Mouse (Mus musculus) forebrain, embryonic 10.5 days (tissue): ENCODE results near the gene Gm6408. TPM values are rescaled to one million over a fixed set of nuclear protein-coding genes. Genes with fewer than 3 reads are reported as not detected.
"Not testable (repeated sequence)": the region's sequence is repeated elsewhere in the genome, so short reads cannot be mapped to it uniquely, and the experiment has no call there.

ENCODE experiments used
- DNase-seq: peaks from one replicate; pipeline ENCODE4 v3.0.0-alpha.2; 2017; ENCODE audit warnings: low spot score; ENCODE audit errors: extremely low spot score
- H3K27ac ChIP-seq: fragments of 300-500 bp; sonication (generic); 2 replicates; pipeline ENCODE4 v1.5.1; 2016; ENCODE audit warnings: mild to moderate bottlenecking
- H3K27me3 ChIP-seq: fragments of 300-500 bp; sonication (generic); 2 replicates; pipeline ENCODE4 v1.6.1; 2016; ENCODE audit warnings: mild to moderate bottlenecking; ENCODE audit not compliant: poor library complexity, severe bottlenecking
- H3K36me3 ChIP-seq: fragments of 300-500 bp; sonication (generic); replicated peaks from 2 replicates; pipeline ENCODE4 v1.6.1; 2016; ENCODE audit warnings: mild to moderate bottlenecking, moderate library complexity
- H3K4me1 ChIP-seq: fragments of 300-500 bp; sonication (generic); 2 replicates; pipeline ENCODE4 v1.6.1; 2016
- H3K4me3 ChIP-seq: fragments of 300-500 bp; sonication (generic); 2 replicates; pipeline ENCODE4 v1.5.1; 2016; ENCODE audit warnings: mild to moderate bottlenecking, moderate library complexity
- H3K9me3 ChIP-seq: fragments of 300-500 bp; sonication (generic); 2 replicates; pipeline ENCODE4 v1.6.1; 2016; ENCODE audit warnings: mild to moderate bottlenecking, moderate library complexity
- WGBS: fragments of 180-500 bp; shearing (Covaris S2); methylation state at CpG from one replicate; pipeline ENCODE4 v1.1.7; 2016; 5-methylcytosine and 5-hydroxymethylcytosine counted together
- polyA plus RNA-seq: library from polyadenylated mRNA; unstranded; fragments of >200 nt; fragmentation: Nextera tagmentation; extraction: Ambion mirVana; gene quantifications from 2 replicates; pipeline ENCODE4 v1.2.1, GENCODE M21; 2016

The Gm6408 gene
- polyA plus RNA-seq: not detected in 2 replicates

GRCm38 (mm10) chr5:146481665-146482064 is at the start of gene Gm6408:
Gm6408 (plus strand) TSS chr5:146481965.
- H3K36me3 ChIP-seq, H3K9me3 ChIP-seq, H3K4me3 ChIP-seq, DNase-seq, H3K27me3 ChIP-seq, H3K27ac ChIP-seq, H3K4me1 ChIP-seq: not testable (repeated sequence)
- 98% methylated on average over 3 of the region's 3 CpGs for WGBS

GRCm38 (mm10) chr5:146432476-146432875 is 49.3 kb upstream of the Gm6408 start:
- WGBS: 92% methylated on average over 6 of the region's 6 CpGs
- Histone ChIP-seq H3K4me3 (no peak overlapping the region), H3K27ac (no peak overlapping the region), H3K27me3 (no peaks in the 10 kb centered on the region), H3K4me1 (no peaks in the 10 kb centered on the region), H3K9me3 (no peaks in the 10 kb centered on the region; the same call in 1 of the 2 replicates), H3K36me3 (peaks cover 22% of the 10 kb centered on the region)
- DNase-seq: no peak

GRCm38 (mm10) chr5:146435316-146435715 is 46.4 kb upstream of the Gm6408 start:
- DNase-seq: no peak
- Histone ChIP-seq H3K4me1 (no peaks in the 10 kb centered on the region), H3K27ac (no peak overlapping the region), H3K36me3 (peaks cover 47% of the 10 kb centered on the region), H3K9me3 (peaks cover 6% of the 10 kb centered on the region; the same call in 1 of the 2 replicates), H3K4me3 (no peak overlapping the region), H3K27me3 (no peaks in the 10 kb centered on the region)
- 96% methylated on average over 16 of the region's 16 CpGs for WGBS

GRCm38 (mm10) chr5:146436796-146437195 is 45.0 kb upstream of the Gm6408 start:
- H3K27me3 ChIP-seq: no peaks in the 10 kb centered on the region
- 93% methylated on average over 11 of the region's 11 CpGs for WGBS
- no peak overlapping the region for H3K4me3 ChIP-seq
- H3K27ac ChIP-seq: no peak overlapping the region
- no peaks in the 10 kb centered on the region for H3K4me1 ChIP-seq
- H3K9me3 ChIP-seq: peaks cover 6% of the 10 kb centered on the region; the same call in 1 of the 2 replicates
- peaks cover 62% of the 10 kb centered on the region for H3K36me3 ChIP-seq
- no peak for DNase-seq

- H3K4me3 ChIP-seq: no peak overlapping the region
- no peak for DNase-seq
- H3K36me3 ChIP-seq: peaks cover 79% of the 10 kb centered on the region
- WGBS: 95% methylated on average over 7 of the region's 7 CpGs
- H3K27me3 ChIP-seq: no peaks in the 10 kb centered on the region
- no peak overlapping the region for H3K27ac ChIP-seq
- peaks cover 6% of the 10 kb centered on the region; the same call in 1 of the 2 replicates for H3K9me3 ChIP-seq
- no peaks in the 10 kb centered on the region for H3K4me1 ChIP-seq
Observed at GRCm38 (mm10) chr5:146439152-146439781, 42.5 kb upstream of the Gm6408 start.

- WGBS: 91% methylated on average over 5 of the region's 5 CpGs
- Histone ChIP-seq H3K36me3 (peaks cover 80% of the 10 kb centered on the region), H3K27me3 (no peaks in the 10 kb centered on the region), H3K27ac (no peak overlapping the region), H3K4me1 (no peaks in the 10 kb centered on the region), H3K9me3 (peaks cover 6% of the 10 kb centered on the region; the same call in 1 of the 2 replicates), H3K4me3 (no peak overlapping the region)
- no peak for DNase-seq
Observed at GRCm38 (mm10) chr5:146440273-146440672, 41.5 kb upstream of the Gm6408 start.

GRCm38 (mm10) chr5:146442767-146443166 is 39.0 kb upstream of the Gm6408 start:
- H3K27ac ChIP-seq: no peak overlapping the region
- 91% methylated on average over 2 of the region's 2 CpGs for WGBS
- DNase-seq: no peak
- no peak overlapping the region for H3K4me3 ChIP-seq
- peaks cover 5% of the 10 kb centered on the region; the same call in 1 of the 2 replicates for H3K9me3 ChIP-seq
- H3K27me3 ChIP-seq: no peaks in the 10 kb centered on the region
- H3K4me1 ChIP-seq: no peaks in the 10 kb centered on the region
- H3K36me3 ChIP-seq: peaks cover 65% of the 10 kb centered on the region

GRCm38 (mm10) chr5:146446633-146447032 is 35.1 kb upstream of the Gm6408 start:
- no peak overlapping the region for H3K27ac ChIP-seq
- H3K4me3 ChIP-seq: no peak overlapping the region
- H3K4me1 ChIP-seq: no peaks in the 10 kb centered on the region
- no peak for DNase-seq
- H3K36me3 ChIP-seq: peaks cover 31% of the 10 kb centered on the region
- H3K9me3 ChIP-seq: no peaks in the 10 kb centered on the region
- H3K27me3 ChIP-seq: no peaks in the 10 kb centered on the region
- 91% methylated on average over 2 of the region's 2 CpGs for WGBS

- Histone ChIP-seq H3K4me1 (no peaks in the 10 kb centered on the region), H3K4me3 (no peak overlapping the region), H3K9me3 (no peaks in the 10 kb centered on the region), H3K27ac (no peak overlapping the region), H3K36me3 (peaks cover 38% of the 10 kb centered on the region), H3K27me3 (no peaks in the 10 kb centered on the region)
- no peak for DNase-seq
- 76% methylated on average over 11 of the region's 11 CpGs for WGBS
Observed at GRCm38 (mm10) chr5:146451592-146452254, 30.0 kb upstream of the Gm6408 start.

GRCm38 (mm10) chr5:146453556-146453955 is 28.2 kb upstream of the Gm6408 start:
- no peaks in the 10 kb centered on the region for H3K4me1 ChIP-seq
- H3K27me3 ChIP-seq: no peaks in the 10 kb centered on the region
- H3K4me3 ChIP-seq: no peak overlapping the region
- H3K27ac ChIP-seq: no peak overlapping the region
- H3K9me3 ChIP-seq: no peaks in the 10 kb centered on the region
- DNase-seq: no peak
- peaks cover 40% of the 10 kb centered on the region for H3K36me3 ChIP-seq
- WGBS: 96% methylated on average over 6 of the region's 6 CpGs

GRCm38 (mm10) chr5:146461612-146462011 is 20.2 kb upstream of the Gm6408 start:
- no peaks in the 10 kb centered on the region for H3K4me1 ChIP-seq
- no peaks in the 10 kb centered on the region for H3K27me3 ChIP-seq
- no peak overlapping the region for H3K4me3 ChIP-seq
- no peak for DNase-seq
- H3K36me3 ChIP-seq: peaks cover 49% of the 10 kb centered on the region
- WGBS: 88% methylated on average over 8 of the region's 8 CpGs
- no peak overlapping the region for H3K27ac ChIP-seq
- H3K9me3 ChIP-seq: no peaks in the 10 kb centered on the region

- peaks cover 39% of the 10 kb centered on the region for H3K36me3 ChIP-seq
- no peaks in the 10 kb centered on the region for H3K27me3 ChIP-seq
- 95% methylated on average over 19 of the region's 19 CpGs for WGBS
- DNase-seq: no peak
- H3K27ac ChIP-seq: no peak overlapping the region
- H3K4me3 ChIP-seq: no peak overlapping the region
- H3K9me3 ChIP-seq: no peaks in the 10 kb centered on the region
- H3K4me1 ChIP-seq: no peaks in the 10 kb centered on the region
Observed at GRCm38 (mm10) chr5:146466663-146467062, 15.1 kb upstream of the Gm6408 start.

GRCm38 (mm10) chr5:146468311-146468710 is 13.5 kb upstream of the Gm6408 start:
- Histone ChIP-seq H3K27ac (no peak overlapping the region), H3K4me3 (no peak overlapping the region), H3K4me1 (no peaks in the 10 kb centered on the region), H3K36me3 (peaks cover 32% of the 10 kb centered on the region), H3K9me3 (no peaks in the 10 kb centered on the region), H3K27me3 (no peaks in the 10 kb centered on the region)
- no peak for DNase-seq
- 93% methylated on average over 9 of the region's 9 CpGs for WGBS
